Mouse (Mus musculus): ENCODE measurements at regions not wholly inside any gene's neighbourhood (a gene's known extent, or its start where the extent isn't known, plus 50 kb on each side); places are given as distances from the start of the nearest gene placed in this dataset.
A peak's percentile ranks its signal among the peaks of the same experiment; 100 is the strongest.

DNA sequence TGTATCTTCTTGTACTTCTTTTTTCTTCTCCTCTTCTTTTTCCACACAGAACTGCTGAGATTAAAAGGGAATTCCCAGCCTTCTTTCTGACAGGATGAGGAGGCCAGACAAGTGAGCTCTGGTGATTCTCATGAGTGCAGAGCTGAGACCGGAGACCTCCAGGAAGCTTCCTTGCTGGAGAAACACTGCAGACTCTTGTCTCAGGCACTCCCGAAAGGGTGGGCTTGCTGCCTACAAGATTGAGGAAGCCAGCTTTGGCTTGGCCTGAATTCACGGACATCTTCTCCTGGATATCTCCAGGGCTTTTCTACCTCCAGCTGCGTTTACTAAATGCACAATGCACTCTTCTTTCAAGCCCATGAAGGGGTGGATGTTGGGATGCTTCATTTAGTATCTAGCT is 226.0 kb downstream of the Csl start:
- DNase-seq (ENCODE audit: low spot score, missing footprints) (no peak), ATAC-seq (ENCODE audit: low FRiP score) (no peak)
- Histone ChIP-seq H3K9me3 (ENCODE audit: control insufficient read depth, low read length) (no peaks in the 10 kb centered on the region), H3K27ac (ENCODE audit: low read depth, low read length) (no peak overlapping the region), H3K27me3 (ENCODE audit: control insufficient read depth, insufficient read depth, low read length) (no peaks in the 10 kb centered on the region), H3K36me3 (ENCODE audit: control insufficient read depth, insufficient read depth, low read length) (no peaks in the 10 kb centered on the region), H3K4me3 (ENCODE audit: low read depth, low read length) (no peak overlapping the region), H3K4me1 (ENCODE audit: control insufficient read depth, insufficient read depth, low read length) (peaks cover 2% of the 10 kb centered on the region; the same call in 1 of the 2 replicates), H3K4me2 (no peak overlapping the region), H3K9ac (ENCODE audit: low read length) (no peak overlapping the region)
- 77% methylated on average over 4 of the region's 4 CpGs for WGBS

DNA sequence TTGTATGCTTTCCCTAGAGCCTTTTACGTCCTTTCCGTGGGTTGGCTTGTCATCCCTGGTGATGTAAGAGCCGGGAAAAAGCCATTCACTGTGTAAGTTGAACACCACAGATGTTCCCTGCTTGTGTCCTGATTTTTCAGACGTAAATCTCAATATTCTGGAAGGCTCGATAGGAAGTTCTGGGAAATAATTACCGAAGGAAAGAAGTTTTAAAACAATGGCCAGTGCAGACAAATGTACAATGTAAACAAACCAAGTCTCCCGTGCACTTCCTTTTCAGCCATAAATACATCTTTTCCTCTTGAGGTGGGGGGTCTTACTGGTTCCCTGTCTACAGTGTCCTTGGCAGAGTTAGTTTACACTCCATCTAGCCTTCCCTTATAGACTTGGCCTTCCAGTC is 225.2 kb downstream of the Csl start:
- no peak overlapping the region for H3K4me2 ChIP-seq
- no peak overlapping the region for H3K4me3 ChIP-seq (ENCODE audit: low read depth, low read length)
- H3K9me3 ChIP-seq (ENCODE audit: control insufficient read depth, low read length): no peaks in the 10 kb centered on the region
- H3K4me1 ChIP-seq (ENCODE audit: control insufficient read depth, insufficient read depth, low read length): peaks cover 2% of the 10 kb centered on the region; the same call in 1 of the 2 replicates
- no peaks in the 10 kb centered on the region for H3K27me3 ChIP-seq (ENCODE audit: control insufficient read depth, insufficient read depth, low read length)
- H3K27ac ChIP-seq (ENCODE audit: low read depth, low read length): no peak overlapping the region
- DNase-seq (ENCODE audit: low spot score, missing footprints) (no peak), ATAC-seq (ENCODE audit: low FRiP score) (no peak)
- 84% methylated on average over 7 of the region's 7 CpGs for WGBS
- H3K9ac ChIP-seq (ENCODE audit: low read length): no peak overlapping the region
- H3K36me3 ChIP-seq (ENCODE audit: control insufficient read depth, insufficient read depth, low read length): no peaks in the 10 kb centered on the region

DNA sequence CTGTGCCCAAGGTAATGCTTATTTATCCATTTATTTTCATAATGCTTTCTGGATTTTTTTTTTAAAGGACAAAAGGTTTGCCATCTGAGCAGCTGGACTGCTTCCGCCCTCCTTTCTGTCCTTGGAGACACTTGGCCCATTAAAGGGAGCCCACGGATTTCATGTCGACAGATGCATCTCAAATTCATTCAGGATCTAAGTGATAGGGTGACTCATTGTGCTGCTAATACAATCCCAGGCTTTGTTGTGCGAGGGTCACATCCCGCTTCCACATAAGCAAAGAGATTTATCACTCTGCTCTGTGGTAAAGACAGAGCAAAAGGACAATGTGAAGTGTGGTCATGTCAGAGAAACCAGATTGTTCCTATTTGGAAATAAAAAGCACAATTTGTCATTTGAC is 220.8 kb downstream of the Csl start:
- H3K9ac ChIP-seq (ENCODE audit: low read length): no peak overlapping the region
- ATAC-seq (ENCODE audit: low FRiP score) (no peak), DNase-seq (ENCODE audit: low spot score, missing footprints) (no peak)
- no peaks in the 10 kb centered on the region for H3K4me1 ChIP-seq (ENCODE audit: control insufficient read depth, insufficient read depth, low read length)
- no peaks in the 10 kb centered on the region for H3K36me3 ChIP-seq (ENCODE audit: control insufficient read depth, insufficient read depth, low read length)
- H3K27me3 ChIP-seq (ENCODE audit: control insufficient read depth, insufficient read depth, low read length): no peaks in the 10 kb centered on the region
- no peak overlapping the region for H3K27ac ChIP-seq (ENCODE audit: low read depth, low read length)
- H3K4me2 ChIP-seq: no peak overlapping the region
- 51% methylated on average over 5 of the region's 5 CpGs for WGBS
- H3K4me3 ChIP-seq (ENCODE audit: low read depth, low read length): no peak overlapping the region
- no peaks in the 10 kb centered on the region for H3K9me3 ChIP-seq (ENCODE audit: control insufficient read depth, low read length)

DNA sequence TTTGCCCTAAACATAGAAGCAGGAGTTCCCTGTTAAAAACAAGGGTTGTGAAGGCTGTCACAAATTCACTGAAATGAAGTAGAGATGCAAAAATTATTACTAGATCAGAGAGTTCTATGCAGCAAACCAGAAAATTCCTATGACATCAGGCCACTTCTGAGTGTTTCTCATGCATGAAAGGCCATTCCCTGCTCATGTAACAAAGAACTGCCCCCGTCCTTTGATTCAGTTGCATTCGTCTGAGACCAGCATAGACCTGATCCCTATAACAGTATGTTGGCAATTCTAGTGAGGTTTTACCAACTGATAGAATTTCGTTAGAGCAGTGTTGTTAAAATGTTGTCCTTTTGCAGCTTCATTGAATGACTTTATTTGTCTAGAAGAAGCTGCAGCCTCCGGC is 207.1 kb downstream of the Csl start:
- no peak overlapping the region for H3K27ac ChIP-seq (ENCODE audit: low read depth, low read length)
- H3K4me2 ChIP-seq: no peak overlapping the region
- no peaks in the 10 kb centered on the region for H3K9me3 ChIP-seq (ENCODE audit: control insufficient read depth, low read length)
- no peaks in the 10 kb centered on the region for H3K36me3 ChIP-seq (ENCODE audit: control insufficient read depth, insufficient read depth, low read length)
- H3K4me3 ChIP-seq (ENCODE audit: low read depth, low read length): no peak overlapping the region
- H3K4me1 ChIP-seq (ENCODE audit: control insufficient read depth, insufficient read depth, low read length): no peaks in the 10 kb centered on the region; the same call in 1 of the 2 replicates
- ATAC-seq (ENCODE audit: low FRiP score) (no peak), DNase-seq (ENCODE audit: low spot score, missing footprints) (no peak)
- no peaks in the 10 kb centered on the region for H3K27me3 ChIP-seq (ENCODE audit: control insufficient read depth, insufficient read depth, low read length)
- no peak overlapping the region for H3K9ac ChIP-seq (ENCODE audit: low read length)
- WGBS: 78% methylated on average over 4 of the region's 4 CpGs

DNA sequence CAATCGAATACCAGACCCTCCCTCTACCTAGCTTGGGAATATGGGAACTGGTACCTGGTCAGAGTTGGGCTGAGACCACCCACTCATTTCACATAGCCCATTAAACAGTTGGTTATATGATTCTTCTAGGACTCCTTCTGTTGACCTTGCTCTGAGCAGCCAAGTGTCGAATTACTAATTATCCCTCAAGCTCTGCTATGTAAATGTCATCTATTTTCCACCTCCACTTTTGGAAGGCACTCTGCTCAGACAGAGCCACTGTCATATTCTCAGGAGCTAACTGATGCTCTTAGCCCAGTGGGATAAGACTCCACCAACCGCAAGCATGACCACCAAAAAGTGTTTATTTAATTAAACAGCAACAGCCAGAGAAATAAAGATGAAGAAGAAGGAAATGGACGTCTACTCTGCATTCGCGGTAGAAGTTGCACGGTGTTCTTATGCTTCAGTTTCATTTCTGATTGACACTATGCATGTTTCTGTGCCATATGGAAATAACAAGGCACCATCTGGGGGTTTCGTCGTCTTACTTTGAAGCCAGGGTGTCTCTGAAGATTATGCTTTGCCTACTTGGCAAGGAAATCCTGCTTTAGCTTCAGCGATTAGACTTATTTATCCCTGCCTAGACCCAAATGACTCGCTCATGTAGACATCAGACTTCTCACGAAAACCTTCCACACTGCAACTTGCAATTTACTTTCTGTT is 206.5 kb downstream of the Csl start:
- Histone ChIP-seq H3K9me3 (ENCODE audit: control insufficient read depth, low read length) (no peaks in the 10 kb centered on the region), H3K4me2 (no peak overlapping the region), H3K4me1 (ENCODE audit: control insufficient read depth, insufficient read depth, low read length) (no peaks in the 10 kb centered on the region; the same call in 1 of the 2 replicates), H3K36me3 (ENCODE audit: control insufficient read depth, insufficient read depth, low read length) (no peaks in the 10 kb centered on the region), H3K4me3 (ENCODE audit: low read depth, low read length) (no peak overlapping the region), H3K27me3 (ENCODE audit: control insufficient read depth, insufficient read depth, low read length) (no peaks in the 10 kb centered on the region), H3K9ac (ENCODE audit: low read length) (no peak overlapping the region), H3K27ac (ENCODE audit: low read depth, low read length) (no peak overlapping the region)
- WGBS: 86% methylated on average over 12 of the region's 12 CpGs
- ATAC-seq (ENCODE audit: low FRiP score) (no peak), DNase-seq (ENCODE audit: low spot score, missing footprints) (no peak)

DNA sequence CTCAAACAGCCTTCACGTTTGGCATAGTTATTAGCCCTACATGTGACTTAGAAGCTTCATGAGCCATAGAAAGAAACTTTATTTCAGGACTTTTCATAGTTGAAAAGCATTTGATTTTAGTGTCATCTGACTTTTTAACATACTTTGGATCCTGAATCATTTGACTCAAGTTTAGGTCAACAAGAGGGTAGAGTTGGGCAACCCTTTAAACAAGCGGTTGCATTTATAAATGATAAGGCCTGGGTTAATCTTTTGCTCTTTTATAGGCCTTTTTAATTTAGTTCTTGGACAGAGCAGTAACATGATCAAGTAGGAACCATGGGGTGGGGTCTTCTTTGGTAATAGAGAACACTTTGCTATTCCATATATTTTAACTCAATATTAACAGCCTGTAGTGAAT is 204.4 kb downstream of the Csl start:
- Histone ChIP-seq H3K4me2 (no peak overlapping the region), H3K4me1 (ENCODE audit: control insufficient read depth, insufficient read depth, low read length) (no peaks in the 10 kb centered on the region; the same call in 1 of the 2 replicates), H3K9me3 (ENCODE audit: control insufficient read depth, low read length) (no peaks in the 10 kb centered on the region), H3K9ac (ENCODE audit: low read length) (no peak overlapping the region), H3K27me3 (ENCODE audit: control insufficient read depth, insufficient read depth, low read length) (no peaks in the 10 kb centered on the region), H3K36me3 (ENCODE audit: control insufficient read depth, insufficient read depth, low read length) (no peaks in the 10 kb centered on the region), H3K4me3 (ENCODE audit: low read depth, low read length) (no peak overlapping the region), H3K27ac (ENCODE audit: low read depth, low read length) (no peak overlapping the region)
- 89% methylated on average over 2 of the region's 2 CpGs for WGBS
- no peak for DNase-seq (ENCODE audit: low spot score, missing footprints)
- ATAC-seq (ENCODE audit: low FRiP score): no peak

DNA sequence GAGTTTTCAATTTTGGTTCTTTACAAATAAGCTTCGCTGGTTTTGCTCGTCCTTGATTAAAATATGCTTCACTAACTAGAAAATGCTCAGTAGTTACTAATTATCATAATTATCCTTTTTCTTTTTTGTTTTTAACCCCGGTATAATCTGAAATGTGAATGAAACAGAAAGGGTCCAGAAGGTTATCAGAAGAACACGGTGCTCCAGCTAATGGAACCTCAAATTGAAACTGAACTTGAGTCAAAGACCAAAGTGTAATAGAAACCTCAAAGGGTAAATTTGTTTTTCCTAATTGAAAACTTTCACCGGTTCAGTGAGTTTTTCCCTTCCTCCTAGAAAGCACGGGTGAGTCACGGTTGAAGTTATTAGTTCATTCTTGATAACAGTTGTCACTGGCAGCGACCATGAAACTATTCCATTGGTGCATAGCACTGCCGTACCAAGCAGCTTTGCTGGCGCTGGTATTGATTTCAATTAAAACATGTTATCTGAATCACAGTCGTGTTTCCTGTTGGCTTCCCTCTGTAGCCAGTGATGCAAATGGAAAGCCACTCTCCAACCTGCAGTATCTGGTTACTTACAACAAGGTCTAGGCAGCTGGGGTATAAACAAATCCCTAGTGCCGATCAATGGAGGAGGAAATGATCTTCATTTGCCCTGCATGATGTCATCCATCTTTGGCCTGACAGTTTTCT is 203.7 kb downstream of the Csl start:
- H3K4me1 ChIP-seq (ENCODE audit: control insufficient read depth, insufficient read depth, low read length): no peaks in the 10 kb centered on the region; the same call in 1 of the 2 replicates
- ATAC-seq (ENCODE audit: low FRiP score): peak; percentile 62; the same call in 1 of the 2 replicates
- WGBS: 82% methylated on average over 12 of the region's 12 CpGs
- H3K9ac ChIP-seq (ENCODE audit: low read length): no peak overlapping the region
- H3K27ac ChIP-seq (ENCODE audit: low read depth, low read length): no peak overlapping the region
- no peak overlapping the region for H3K4me3 ChIP-seq (ENCODE audit: low read depth, low read length)
- no peak overlapping the region for H3K4me2 ChIP-seq
- DNase-seq (ENCODE audit: low spot score, missing footprints): no peak
- H3K27me3 ChIP-seq (ENCODE audit: control insufficient read depth, insufficient read depth, low read length): no peaks in the 10 kb centered on the region
- H3K9me3 ChIP-seq (ENCODE audit: control insufficient read depth, low read length): no peaks in the 10 kb centered on the region
- no peaks in the 10 kb centered on the region for H3K36me3 ChIP-seq (ENCODE audit: control insufficient read depth, insufficient read depth, low read length)

DNA sequence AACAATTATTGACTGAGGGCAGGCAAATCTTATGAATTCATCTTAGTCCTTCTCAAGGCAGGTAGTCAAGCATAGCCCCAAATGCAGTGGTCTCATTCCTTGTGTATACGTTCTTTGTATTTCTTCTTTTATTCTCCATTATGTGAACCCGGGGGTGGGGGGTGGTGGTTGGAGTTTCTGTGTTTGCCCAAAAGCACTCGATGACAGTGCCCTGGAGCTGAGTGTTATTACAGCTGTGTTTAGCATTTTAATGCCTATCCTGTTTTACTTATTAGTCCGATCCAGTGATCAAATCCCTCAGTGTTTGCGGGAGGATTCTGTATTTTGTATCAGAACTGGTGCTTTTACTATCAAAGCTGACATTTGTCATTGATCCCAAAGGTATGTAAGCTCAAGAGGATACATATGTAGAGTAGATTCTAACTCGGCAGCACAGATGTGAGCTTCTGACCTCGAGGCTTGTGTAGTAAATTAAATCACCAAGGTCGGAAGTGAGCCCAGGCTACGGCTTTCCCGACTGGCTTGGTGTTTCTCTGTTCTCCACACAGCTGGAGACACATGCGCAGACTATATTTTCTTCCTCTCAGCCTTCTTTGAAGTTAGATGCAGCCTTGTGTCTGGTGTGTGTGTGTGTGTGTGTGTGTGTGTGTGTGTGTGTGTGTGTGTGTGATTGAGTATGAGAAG is 203.0 kb downstream of the Csl start:
- no peaks in the 10 kb centered on the region for H3K27me3 ChIP-seq (ENCODE audit: control insufficient read depth, insufficient read depth, low read length)
- H3K4me2 ChIP-seq: no peak overlapping the region
- ATAC-seq (ENCODE audit: low FRiP score): peak; percentile 40; the same call in 1 of the 2 replicates
- no peak for DNase-seq (ENCODE audit: low spot score, missing footprints)
- H3K4me3 ChIP-seq (ENCODE audit: low read depth, low read length): no peak overlapping the region
- H3K9ac ChIP-seq (ENCODE audit: low read length): no peak overlapping the region
- no peak overlapping the region for H3K27ac ChIP-seq (ENCODE audit: low read depth, low read length)
- H3K36me3 ChIP-seq (ENCODE audit: control insufficient read depth, insufficient read depth, low read length): no peaks in the 10 kb centered on the region
- no peaks in the 10 kb centered on the region; the same call in 1 of the 2 replicates for H3K4me1 ChIP-seq (ENCODE audit: control insufficient read depth, insufficient read depth, low read length)
- 66% methylated on average over 11 of the region's 11 CpGs for WGBS
- no peaks in the 10 kb centered on the region for H3K9me3 ChIP-seq (ENCODE audit: control insufficient read depth, low read length)

DNA sequence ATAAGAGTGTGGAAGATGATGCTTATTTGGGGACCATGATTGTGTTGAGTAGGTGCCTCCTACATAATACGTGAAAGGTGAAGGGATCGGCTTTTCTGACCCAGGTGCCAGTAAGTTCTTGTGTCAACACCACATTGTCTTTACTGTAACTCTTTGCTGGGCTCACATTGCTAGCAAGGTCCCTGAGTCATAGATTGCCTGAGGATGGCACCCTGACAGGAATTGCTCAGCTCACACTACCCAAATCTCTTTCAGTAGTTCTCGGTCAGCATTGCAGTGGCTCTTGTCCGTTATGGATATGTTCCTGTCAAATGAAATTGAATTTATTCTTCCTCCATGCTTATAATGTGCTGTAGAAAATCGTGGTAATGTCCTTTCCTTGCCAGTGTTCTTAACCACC is 200.8 kb downstream of the Csl start:
- no peaks in the 10 kb centered on the region for H3K36me3 ChIP-seq (ENCODE audit: control insufficient read depth, insufficient read depth, low read length)
- no peak overlapping the region for H3K9ac ChIP-seq (ENCODE audit: low read length)
- DNase-seq (ENCODE audit: low spot score, missing footprints): no peak
- H3K4me3 ChIP-seq (ENCODE audit: low read depth, low read length): no peak overlapping the region
- no peak overlapping the region for H3K4me2 ChIP-seq
- no peaks in the 10 kb centered on the region for H3K27me3 ChIP-seq (ENCODE audit: control insufficient read depth, insufficient read depth, low read length)
- ATAC-seq (ENCODE audit: low FRiP score): no peak
- H3K9me3 ChIP-seq (ENCODE audit: control insufficient read depth, low read length): no peaks in the 10 kb centered on the region
- H3K27ac ChIP-seq (ENCODE audit: low read depth, low read length): no peak overlapping the region
- 89% methylated on average over 5 of the region's 5 CpGs for WGBS
- H3K4me1 ChIP-seq (ENCODE audit: control insufficient read depth, insufficient read depth, low read length): no peaks in the 10 kb centered on the region; the same call in 1 of the 2 replicates
